Mouse (Mus musculus): ENCODE data around the gene Pom121.
A peak's percentile ranks its signal among the peaks of the same experiment; 100 is the strongest.

GRCm38 (mm10) chr5:135394004-135394823 lies at the start of gene Pom121:
- TF ChIP-seq CTCF (IDR thresholded peaks at IDR 0.05; ENCODE audit: control insufficient read depth, insufficient read depth, insufficient read length) (no peak), USF1 (IDR thresholded peaks at IDR 0.05; ENCODE audit: low read depth) (no peak), MYOD1 (IDR thresholded peaks at IDR 0.05; ENCODE audit: control insufficient read depth, insufficient read length, low read depth) (no peak), MAX (IDR thresholded peaks at IDR 0.05) (peak; percentile 100), CEBPB (IDR thresholded peaks at IDR 0.05; ENCODE audit: low read depth) (no peak), MYOG (IDR thresholded peaks at IDR 0.05; ENCODE audit: control insufficient read depth, extremely low read depth, insufficient read length) (no peak), FOSL1 (IDR thresholded peaks at IDR 0.05; ENCODE audit: insufficient read depth, low read length, poor library complexity, severe bottlenecking) (no peak)

All from C2C12 (cell line).